Mouse (Mus musculus) kidney, adult 8-10 months (tissue): Measurements from ENCODE around the gene Rem1.
A peak's percentile ranks its signal among the peaks of the same experiment; 100 is the strongest.

Experiments used
- DNase-seq, 2 experiments: peaks; one replicate each; pipeline ENCODE4 v3.0.0; 2022

Gene Rem1

GRCm38 (mm10) chr2:152626774-152627591, at the start of gene Rem1:
TSS of gene Rem1 (plus strand) at chr2:152626951.
- no peak for DNase-seq

- DNase-seq = no peak
These were observed 46.6 kb upstream of the Rem1 start, which contains the start of gene Defb19 for GRCm38 (mm10) chr2:152580107-152580506. TSS of gene Defb19 (minus strand) at chr2:152580312.

DNA sequence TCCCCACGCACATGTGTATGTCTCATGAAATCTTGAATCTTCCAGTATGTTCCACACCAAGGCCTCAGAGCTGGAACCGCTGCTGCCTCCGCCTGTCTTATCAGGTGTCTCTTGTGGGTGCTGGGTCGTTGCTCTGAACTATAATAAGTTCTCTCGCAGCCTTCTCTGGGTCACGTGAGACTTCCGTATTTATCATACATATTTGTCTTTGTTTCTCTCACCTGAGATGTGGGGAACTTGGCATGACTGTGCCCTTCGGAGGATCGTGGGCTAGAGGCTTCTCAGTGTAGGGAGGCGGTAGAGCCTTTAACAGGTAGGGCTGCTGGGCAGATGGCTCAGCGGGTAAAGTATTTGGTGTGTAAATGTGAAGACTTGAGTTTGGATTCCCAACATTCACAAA, 46.1 kb upstream of the Rem1 start:
- no peak for DNase-seq

DNA sequence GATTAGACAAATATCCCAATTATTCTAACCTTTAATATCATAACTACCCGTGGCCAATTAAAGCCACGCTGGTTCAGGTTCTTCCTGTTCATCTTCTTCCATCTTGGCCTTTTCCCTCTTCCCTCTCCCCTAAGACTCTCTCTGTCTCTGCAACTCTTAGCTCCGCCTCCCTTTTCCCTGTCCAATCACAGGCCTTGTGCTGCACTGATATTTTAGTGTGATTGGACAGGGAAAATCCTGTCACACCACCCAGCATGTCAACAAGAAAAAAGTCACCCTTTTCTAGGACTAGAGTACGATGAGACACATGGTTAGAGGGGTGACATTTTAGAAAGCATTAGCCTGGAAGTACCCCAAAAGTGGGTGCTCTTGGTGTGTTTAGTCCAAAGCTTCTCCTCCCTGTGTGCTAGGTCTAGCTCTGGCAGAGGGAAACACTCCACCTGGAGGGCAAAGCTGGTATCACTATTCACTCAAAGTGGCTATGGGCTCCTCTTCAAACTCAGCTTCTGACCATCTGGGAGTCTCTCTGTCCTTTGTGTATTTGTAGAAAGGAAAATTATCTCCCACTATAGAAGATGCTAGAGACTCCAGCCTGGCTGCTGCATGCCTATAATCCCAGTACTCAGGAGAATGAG, 39.7 kb upstream of the Rem1 start:
- peak in 1 of 2 experiments; percentile 50 for DNase-seq

GRCm38 (mm10) chr2:152588450-152588849, 38.3 kb upstream of the Rem1 start:
- no peak for DNase-seq

- no peak for DNase-seq
These were observed 37.7 kb upstream of the Rem1 start for GRCm38 (mm10) chr2:152589021-152589420.

GRCm38 (mm10) chr2:152599299-152599698, 27.5 kb upstream of the Rem1 start, which contains the start of gene Defb45:
TSS of gene Defb45 (minus strand) at chr2:152599399.
- no peak for DNase-seq

GRCm38 (mm10) chr2:152600076-152600475, 26.7 kb upstream of the Rem1 start:
- no peak for DNase-seq

GRCm38 (mm10) chr2:152601275-152601960, 25.3 kb upstream of the Rem1 start:
- DNase-seq = no peak

DNA sequence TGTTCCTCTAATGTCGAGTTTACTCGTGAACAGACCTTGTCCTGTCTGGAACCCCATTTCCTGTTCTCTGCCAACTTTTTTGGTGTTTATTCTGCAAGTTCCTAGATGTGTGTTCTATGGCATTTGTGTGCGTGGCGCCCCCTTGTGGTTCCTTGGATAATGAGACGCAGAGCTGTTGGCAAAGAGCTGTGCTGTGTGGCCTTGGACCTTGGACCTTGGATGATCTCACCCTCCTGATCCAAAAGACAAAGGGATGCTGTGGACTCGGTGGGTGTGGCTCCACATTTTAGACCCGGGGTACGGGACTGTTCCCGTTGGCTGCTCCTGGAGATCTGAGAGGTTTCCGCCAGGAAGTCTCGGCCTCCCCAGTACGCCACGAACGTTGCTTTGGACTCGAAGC, 22.7 kb upstream of the Rem1 start, which contains the start of gene Defb36:
Gene Defb36 (plus strand): TSS at position 271 of the 400 bp plus-strand sequence.
- DNase-seq = peak; percentile 48 to 80

DNA sequence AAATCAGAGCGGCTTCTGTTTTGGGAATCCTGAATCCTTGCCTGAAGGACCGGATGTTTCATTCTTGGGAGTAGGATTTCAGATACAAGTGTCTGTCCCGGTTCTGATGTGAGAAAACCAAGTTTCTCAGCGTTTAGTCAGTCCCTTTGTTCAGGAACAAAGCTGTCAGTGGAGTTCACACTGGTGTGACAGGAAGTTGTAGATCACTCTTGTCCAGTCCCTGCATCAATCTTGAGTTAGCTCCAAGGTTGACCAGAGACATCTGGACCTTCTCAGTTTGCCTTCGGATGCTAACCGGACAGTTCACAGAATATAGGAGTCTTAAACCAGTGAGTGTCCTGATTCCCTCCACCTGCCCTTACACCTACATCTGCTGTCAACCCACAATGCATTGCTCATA, 19.0 kb upstream of the Rem1 start:
- no peak for DNase-seq

DNA sequence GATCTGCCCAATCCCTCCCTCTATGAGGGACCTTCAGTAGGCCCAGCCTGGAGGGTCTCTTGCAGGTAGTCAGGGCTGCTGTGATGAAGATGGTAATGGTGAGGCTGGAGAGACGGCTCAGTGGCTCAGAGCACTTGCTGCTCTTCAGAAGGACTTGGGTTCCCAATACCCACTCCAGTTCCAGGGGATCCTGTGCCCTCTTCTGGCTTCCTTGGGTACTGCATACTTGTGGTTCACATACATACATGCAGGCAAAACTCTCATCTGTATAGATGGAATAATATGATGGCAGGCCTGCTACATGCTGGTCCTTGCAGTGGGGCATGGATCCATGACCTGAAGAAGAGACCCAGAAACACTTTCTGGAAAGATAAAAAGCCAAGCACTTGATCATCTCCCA, 18.0 kb upstream of the Rem1 start:
- DNase-seq = no peak

GRCm38 (mm10) chr2:152612193-152612592, 14.6 kb upstream of the Rem1 start:
- no peak for DNase-seq

GRCm38 (mm10) chr2:152615563-152615962, 11.2 kb upstream of the Rem1 start:
- peak; percentile 51 to 54 for DNase-seq

DNA sequence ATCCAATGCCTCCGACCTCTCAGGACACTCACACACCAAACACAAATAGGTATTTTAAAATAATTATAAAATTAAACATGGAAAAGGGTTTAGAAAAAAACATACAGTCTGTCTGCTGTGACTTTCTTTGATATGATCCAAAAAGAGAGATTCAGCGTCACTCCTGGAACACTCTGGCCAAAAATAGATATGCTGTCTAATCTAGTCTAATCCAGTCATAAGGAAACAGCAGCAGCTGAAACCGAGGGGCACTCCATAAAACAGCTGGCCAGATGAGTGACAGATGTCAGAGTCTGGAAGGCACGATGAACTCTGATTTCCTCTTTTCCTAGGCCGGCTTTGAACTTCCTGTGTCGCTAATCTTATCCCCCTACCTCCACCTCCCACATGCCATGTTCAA, 10.3 kb upstream of the Rem1 start:
- DNase-seq = no peak

GRCm38 (mm10) chr2:152617374-152617773, 9.4 kb upstream of the Rem1 start:
- no peak for DNase-seq

DNA sequence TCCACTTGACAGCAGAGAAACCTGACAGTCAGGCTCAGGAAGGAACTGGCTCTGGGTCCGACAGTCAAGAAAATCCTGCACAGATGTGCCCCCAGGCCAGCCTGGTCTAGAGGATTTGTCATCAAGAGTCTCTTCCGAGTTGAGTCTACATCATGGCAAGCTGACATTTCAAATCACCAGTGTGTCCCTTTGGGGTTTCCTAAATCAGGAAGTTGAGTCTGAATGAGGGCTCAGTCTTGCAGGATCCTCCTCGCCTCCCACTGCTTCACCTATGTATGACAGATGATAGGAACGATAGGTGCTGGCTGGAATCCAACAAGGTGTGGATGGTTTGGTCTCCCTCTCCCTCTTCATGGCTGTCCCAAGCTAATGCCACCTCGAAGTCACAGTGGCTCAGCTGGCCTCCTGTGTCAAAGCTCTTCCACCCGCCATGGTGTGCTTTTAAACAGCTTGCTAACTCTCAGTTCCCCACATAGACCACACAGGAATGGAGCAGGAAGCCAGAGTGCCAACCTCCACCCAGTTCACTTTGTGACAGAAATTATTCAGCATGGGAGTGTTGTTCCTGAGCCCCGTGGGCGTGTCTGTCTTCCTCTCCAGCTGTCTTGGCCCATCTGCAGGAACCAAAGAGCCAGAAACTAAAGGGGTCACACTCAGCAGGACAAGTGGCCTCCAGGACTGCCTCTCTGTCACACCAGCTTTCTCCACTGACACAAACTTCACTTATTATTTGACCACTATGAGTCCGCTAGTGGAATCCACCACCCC, 6.2 kb upstream of the Rem1 start:
- no peak for DNase-seq

DNA sequence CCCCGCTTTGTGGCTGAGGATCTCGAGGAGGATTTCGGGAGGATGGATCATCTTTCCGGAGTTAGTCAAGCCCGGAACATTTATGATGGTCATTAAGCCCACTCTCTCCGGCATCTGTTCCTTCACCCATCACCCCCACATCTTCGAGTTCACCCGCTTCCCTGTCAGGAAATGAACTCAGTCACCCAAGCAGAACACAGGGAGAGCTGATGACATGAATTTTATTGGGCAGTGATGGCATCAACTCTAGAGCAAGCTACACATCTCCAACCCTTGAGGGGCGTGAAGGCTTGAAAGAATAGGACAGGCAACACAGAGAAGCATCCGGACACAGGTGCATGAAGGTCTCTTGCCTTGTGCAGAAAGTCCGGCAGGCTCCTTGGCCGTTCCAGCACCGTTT, 4.6 kb upstream of the Rem1 start:
- no peak for DNase-seq

- DNase-seq = no peak
These were observed 3.8 kb upstream of the Rem1 start, which contains the start of gene Defb25 for GRCm38 (mm10) chr2:152622953-152623352. TSS of gene Defb25 (minus strand) at chr2:152623053.

GRCm38 (mm10) chr2:152624566-152624965, 2.2 kb upstream of the Rem1 start:
- DNase-seq = no peak

- no peak for DNase-seq
These were observed 1.5 kb upstream of the Rem1 start for GRCm38 (mm10) chr2:152625256-152625655.

DNA sequence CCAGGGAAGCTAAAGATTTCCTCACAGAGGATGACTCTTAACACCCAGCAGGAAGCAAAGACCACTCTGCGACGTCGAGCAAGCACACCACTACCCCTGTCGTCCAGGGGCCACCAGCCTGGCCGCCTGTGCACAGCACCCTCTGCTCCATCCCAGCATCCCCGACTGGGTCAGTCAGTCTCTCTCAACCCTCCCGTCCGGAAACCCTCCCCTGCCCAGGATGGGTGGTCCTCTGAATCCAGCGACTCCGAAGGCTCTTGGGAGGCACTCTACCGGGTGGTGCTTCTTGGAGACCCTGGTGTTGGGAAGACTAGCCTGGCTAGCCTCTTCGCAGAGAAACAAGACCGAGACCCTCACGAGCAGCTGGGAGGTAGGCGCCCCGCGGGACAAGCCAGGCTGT, 1.3 kb downstream of the Rem1 start:
- DNase-seq = no peak

DNA sequence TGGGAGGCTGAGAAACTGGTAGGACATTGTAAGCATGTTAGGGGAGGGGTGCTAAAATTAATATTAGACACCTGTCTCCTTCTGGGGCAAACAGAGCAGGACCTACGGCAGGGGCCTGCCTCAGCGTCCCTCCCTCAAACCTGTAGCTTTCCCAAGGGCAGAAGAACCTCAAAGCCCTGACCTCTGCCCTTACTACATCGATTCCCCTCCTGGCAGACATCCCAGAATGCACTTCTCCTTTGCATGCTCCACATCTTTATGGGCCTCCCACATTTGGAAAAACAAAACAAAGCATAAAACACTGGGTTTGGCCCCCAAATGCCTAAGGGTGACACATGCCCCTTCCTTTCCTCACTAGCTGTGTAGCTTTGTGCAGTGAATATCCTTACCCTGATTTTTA, 2.5 kb downstream of the Rem1 start:
- DNase-seq = no peak
